Mouse (Mus musculus) embryonic facial prominence, embryonic 15.5 days (tissue): ENCODE results near the gene Lrmda. TPM values are rescaled to one million over a fixed set of nuclear protein-coding genes. Genes with fewer than 3 reads are reported as not detected.

Experiments used
- ATAC-seq: fragments of 200-750 bp; cut with Nextera tagmentation; 2 replicates; pipeline ENCODE4 v1.8.0; 2017; ENCODE audit warnings: low read depth, moderate TSS enrichment; ENCODE audit not compliant: insufficient number of reproducible peaks, low FRiP score, low TSS enrichment
- H3K27ac ChIP-seq: fragments of 300-500 bp; sonication (generic); replicated peaks from 2 replicates; pipeline ENCODE4 v1.5.1; 2015; ENCODE audit warnings: mild to moderate bottlenecking, inconsistent platforms
- H3K27me3 ChIP-seq: fragments of 300-500 bp; sonication (generic); 2 replicates; pipeline ENCODE4 v1.6.1; 2015; ENCODE audit warnings: inconsistent platforms
- H3K36me3 ChIP-seq: fragments of 300-500 bp; sonication (generic); 2 replicates; pipeline ENCODE4 v1.6.1; 2015; ENCODE audit warnings: mild to moderate bottlenecking, inconsistent platforms
- H3K4me1 ChIP-seq: fragments of 300-500 bp; sonication (generic); 2 replicates; pipeline ENCODE4 v1.6.1; 2015; ENCODE audit warnings: inconsistent platforms
- H3K4me2 ChIP-seq: fragments of 300-500 bp; sonication (generic); replicated peaks from 2 replicates; pipeline ENCODE4 v1.6.1; 2015; ENCODE audit warnings: mild to moderate bottlenecking, inconsistent platforms
- H3K4me3 ChIP-seq: fragments of 300-500 bp; sonication (generic); replicated peaks from 2 replicates; pipeline ENCODE4 v1.5.1; 2015; ENCODE audit warnings: mild to moderate bottlenecking, inconsistent platforms
- H3K9ac ChIP-seq: fragments of 300-500 bp; sonication (generic); 2 replicates; pipeline ENCODE4 v1.6.1; 2015; ENCODE audit warnings: inconsistent platforms
- H3K9me3 ChIP-seq: fragments of 300-500 bp; sonication (generic); replicated peaks from 2 replicates; pipeline ENCODE4 v1.6.1; 2016; ENCODE audit warnings: inconsistent platforms
- WGBS: fragments of 180-500 bp; shearing (Covaris S2); methylation state at CpG from one replicate; pipeline ENCODE4 v1.1.7; 2015; 5-methylcytosine and 5-hydroxymethylcytosine counted together
- polyA plus RNA-seq: library from polyadenylated mRNA; unstranded; fragments of >200 nt; fragmentation: Nextera tagmentation; extraction: Ambion mirVana; gene quantifications from 2 replicates; pipeline ENCODE4 v1.2.1, GENCODE M21; 2015

Lrmda gene
- polyA plus RNA-seq, 1 experiment from 2014 or later, result 0.64 TPM

DNA sequence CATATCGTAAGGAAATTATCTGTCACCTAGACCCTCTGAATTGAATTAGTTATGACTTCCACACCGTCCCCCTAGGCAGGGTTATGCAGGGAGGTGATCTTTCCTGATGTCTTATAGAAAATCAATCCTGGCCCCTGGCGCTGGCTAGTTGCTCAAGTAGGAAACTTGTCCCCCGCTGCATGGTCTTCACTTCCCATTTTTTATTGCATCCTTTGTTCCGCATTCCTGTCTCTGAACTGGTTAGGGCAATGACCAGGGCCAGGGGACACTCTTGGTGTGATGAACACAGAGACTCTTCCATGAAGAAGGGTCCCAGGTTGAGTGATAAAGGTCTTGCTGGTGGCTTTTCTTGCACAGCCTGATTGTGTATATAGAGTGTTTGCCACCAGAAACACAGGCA is 53.9 kb downstream of the Lrmda start:
- Histone ChIP-seq H3K4me3 (no peak overlapping the region), H3K27ac (no peak overlapping the region), H3K9ac (no peak overlapping the region), H3K4me2 (no peak overlapping the region), H3K4me1 (0 out of 2 replicates have a peak, but pooled peaks cover 6% of the 10 kb centered on the region), H3K27me3 (no peaks in the 10 kb centered on the region), H3K9me3 (no peaks in the 10 kb centered on the region), H3K36me3 (no peaks in the 10 kb centered on the region)
- 79% methylated on average over 5 of the region's 5 CpGs for WGBS
- ATAC-seq, result no peak

DNA sequence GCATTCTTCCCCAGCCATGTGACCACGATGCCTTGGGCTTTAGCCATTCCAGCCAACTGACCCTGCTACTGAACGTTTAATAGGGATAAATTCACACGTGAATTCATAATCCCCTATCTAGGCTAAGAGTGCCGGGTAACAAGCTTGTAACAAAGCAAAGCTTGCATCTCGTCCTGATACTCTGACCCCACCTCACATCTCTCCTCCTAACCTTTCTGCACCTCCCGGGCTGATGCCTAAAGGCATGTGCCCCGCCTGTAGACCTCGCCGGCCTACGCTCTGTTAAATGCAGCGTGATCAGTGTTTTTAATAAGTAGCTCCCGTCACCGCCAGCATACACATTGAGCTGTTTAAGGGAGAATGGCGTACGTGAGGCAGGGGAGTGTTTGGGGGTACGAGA is 54.7 kb downstream of the Lrmda start:
- ATAC-seq, result no peak
- no peak overlapping the region for H3K27ac ChIP-seq
- no peaks in the 10 kb centered on the region for H3K27me3 ChIP-seq
- H3K36me3 ChIP-seq, result no peaks in the 10 kb centered on the region
- peak overlapping the region; percentile 21 for H3K4me2 ChIP-seq
- H3K4me1 ChIP-seq, result 0 out of 2 replicates have a peak, but pooled peaks cover 6% of the 10 kb centered on the region
- 22% methylated on average over 16 of the region's 16 CpGs for WGBS
- no peak overlapping the region for H3K9ac ChIP-seq
- no peak overlapping the region for H3K4me3 ChIP-seq
- H3K9me3 ChIP-seq, result no peaks in the 10 kb centered on the region

DNA sequence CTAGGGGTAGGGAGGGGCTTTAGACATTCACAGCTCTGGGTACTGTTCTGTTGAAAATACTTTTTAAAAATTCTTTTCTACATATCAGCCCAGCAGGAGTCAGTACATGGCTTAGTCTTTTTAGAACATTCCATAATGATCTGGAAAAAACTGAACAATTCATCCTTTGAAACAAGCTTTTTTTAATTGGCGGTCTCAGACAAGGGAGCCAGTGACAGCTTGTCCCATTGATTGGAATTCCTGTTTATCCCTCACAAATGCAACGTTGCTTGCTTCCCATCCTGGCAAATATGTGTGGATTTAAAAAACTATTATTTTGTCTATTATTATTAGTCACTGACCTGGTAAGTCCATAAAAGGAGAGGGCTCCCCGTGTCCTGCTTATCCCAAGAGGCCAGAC is 64.4 kb downstream of the Lrmda start:
- no peak overlapping the region for H3K27ac ChIP-seq
- H3K36me3 ChIP-seq, result no peaks in the 10 kb centered on the region
- H3K4me2 ChIP-seq, result no peak overlapping the region
- WGBS, result 65% methylated on average over 3 of the region's 3 CpGs
- no peak overlapping the region for H3K9ac ChIP-seq
- H3K9me3 ChIP-seq, result no peaks in the 10 kb centered on the region
- no peaks in the 10 kb centered on the region for H3K4me1 ChIP-seq
- no peak overlapping the region for H3K4me3 ChIP-seq
- no peaks in the 10 kb centered on the region for H3K27me3 ChIP-seq
- ATAC-seq, result no peak

DNA sequence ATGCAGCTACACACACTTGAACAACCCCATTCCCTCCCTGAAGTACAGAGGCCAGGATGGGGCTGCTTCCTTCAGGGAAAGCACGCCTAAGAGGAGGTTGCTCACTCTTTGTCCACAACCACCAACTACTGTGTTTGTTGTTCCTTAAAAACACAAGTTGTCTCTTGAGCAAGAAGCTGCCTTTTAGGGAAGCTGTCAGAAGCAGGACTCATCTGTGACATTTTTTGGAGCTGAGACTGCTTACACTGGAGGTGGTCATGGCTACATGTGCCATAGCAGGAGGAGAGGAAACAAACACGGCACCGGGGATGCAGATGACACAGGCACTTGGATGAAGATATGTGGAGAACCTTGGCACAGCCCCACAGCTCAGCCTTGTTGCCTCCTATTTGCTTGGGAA is 65.9 kb downstream of the Lrmda start:
- no peak for ATAC-seq
- H3K36me3 ChIP-seq, result no peaks in the 10 kb centered on the region
- no peaks in the 10 kb centered on the region for H3K27me3 ChIP-seq
- no peak overlapping the region for H3K27ac ChIP-seq
- no peak overlapping the region for H3K4me2 ChIP-seq
- no peak overlapping the region for H3K9ac ChIP-seq
- H3K4me3 ChIP-seq, result no peak overlapping the region
- no peaks in the 10 kb centered on the region for H3K9me3 ChIP-seq
- WGBS, result 81% methylated on average over 3 of the region's 3 CpGs
- peaks cover 13% of the 10 kb centered on the region; the same call in 1 of the 2 replicates for H3K4me1 ChIP-seq

DNA sequence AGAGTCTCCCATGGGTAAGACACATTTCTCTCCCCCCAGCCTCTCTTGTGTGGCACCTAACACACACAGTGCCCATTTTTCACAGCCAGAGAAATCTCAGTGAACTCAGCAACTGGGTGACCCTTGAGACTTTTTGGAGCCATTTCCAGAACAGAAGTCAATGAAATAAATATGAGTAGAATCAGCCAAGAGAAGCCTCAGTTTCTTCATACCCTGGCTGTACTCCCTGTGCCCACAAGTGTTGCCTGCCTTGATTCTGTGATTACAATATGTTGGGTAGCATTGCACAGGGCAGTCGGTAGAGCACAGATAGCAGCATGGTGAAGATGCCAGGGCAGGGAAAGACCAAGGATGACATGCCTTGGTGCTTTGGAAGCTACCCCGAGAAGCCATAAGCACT is 69.1 kb downstream of the Lrmda start:
- ATAC-seq, result no peak
- Histone ChIP-seq H3K27ac (no peak overlapping the region), H3K9me3 (no peaks in the 10 kb centered on the region), H3K9ac (no peak overlapping the region), H3K4me3 (no peak overlapping the region), H3K36me3 (no peaks in the 10 kb centered on the region), H3K27me3 (no peaks in the 10 kb centered on the region), H3K4me1 (peaks cover 23% of the 10 kb centered on the region), H3K4me2 (no peak overlapping the region)
- 87% methylated on average over 2 of the region's 2 CpGs for WGBS

DNA sequence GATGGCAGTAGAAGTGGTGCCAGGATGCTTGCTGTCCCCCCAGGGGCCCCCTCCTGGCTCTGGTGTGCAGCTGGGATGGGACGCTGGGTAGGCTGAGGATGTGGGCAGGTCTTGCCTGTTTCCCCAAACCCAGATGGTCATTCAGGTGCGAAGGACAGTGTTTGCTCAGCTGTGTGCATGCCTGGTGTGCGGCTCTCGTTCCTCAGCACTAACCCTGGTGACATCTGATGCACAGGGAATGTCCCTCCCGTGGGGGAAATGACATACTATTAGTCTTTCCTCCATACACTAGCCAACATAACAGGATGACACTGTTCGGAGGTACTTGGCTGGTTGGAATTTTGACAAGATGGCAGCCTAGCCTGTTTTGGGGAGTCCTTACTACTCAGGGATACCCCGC is 69.8 kb downstream of the Lrmda start:
- no peak for ATAC-seq
- Histone ChIP-seq H3K4me1 (peaks cover 23% of the 10 kb centered on the region), H3K9me3 (no peaks in the 10 kb centered on the region), H3K27me3 (no peaks in the 10 kb centered on the region), H3K27ac (no peak overlapping the region), H3K4me2 (no peak overlapping the region), H3K9ac (no peak overlapping the region), H3K4me3 (no peak overlapping the region), H3K36me3 (no peaks in the 10 kb centered on the region)
- 79% methylated on average over 7 of the region's 7 CpGs for WGBS

DNA sequence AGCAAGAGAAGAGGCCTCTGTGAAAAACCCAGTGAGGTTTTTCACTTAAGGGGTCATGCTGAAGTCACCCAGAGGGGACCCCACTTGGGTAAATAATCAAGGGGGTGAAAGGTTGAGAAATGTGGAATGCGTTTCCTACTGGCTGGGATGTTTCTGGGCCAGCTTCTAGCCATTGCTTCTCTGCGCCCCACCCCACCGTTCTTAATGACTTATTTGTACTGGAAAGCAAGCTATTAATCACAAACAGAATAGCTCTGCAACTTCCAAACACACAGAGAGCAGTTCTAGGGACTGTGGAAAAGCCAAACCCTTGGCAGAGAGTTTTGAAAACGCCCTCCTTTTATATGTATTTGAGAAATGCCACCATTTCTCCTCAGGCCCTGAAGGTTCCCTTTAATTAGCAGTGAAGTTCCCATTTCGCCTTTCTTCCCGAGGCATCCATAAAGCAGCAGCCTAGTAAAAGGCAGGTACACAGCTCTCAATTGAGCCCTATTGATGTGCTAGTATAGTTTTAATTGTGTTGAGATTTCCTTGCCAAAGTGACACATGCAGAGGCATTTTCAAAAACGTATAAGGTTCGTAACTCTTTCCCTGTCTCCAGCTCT is 70.5 kb downstream of the Lrmda start:
- no peak overlapping the region for H3K4me3 ChIP-seq
- no peaks in the 10 kb centered on the region for H3K36me3 ChIP-seq
- H3K27ac ChIP-seq, result no peak overlapping the region
- no peaks in the 10 kb centered on the region for H3K27me3 ChIP-seq
- ATAC-seq, result no peak
- no peaks in the 10 kb centered on the region for H3K9me3 ChIP-seq
- 51% methylated on average over 8 of the region's 8 CpGs for WGBS
- H3K9ac ChIP-seq, result no peak overlapping the region
- H3K4me2 ChIP-seq, result no peak overlapping the region
- H3K4me1 ChIP-seq, result peaks cover 23% of the 10 kb centered on the region

DNA sequence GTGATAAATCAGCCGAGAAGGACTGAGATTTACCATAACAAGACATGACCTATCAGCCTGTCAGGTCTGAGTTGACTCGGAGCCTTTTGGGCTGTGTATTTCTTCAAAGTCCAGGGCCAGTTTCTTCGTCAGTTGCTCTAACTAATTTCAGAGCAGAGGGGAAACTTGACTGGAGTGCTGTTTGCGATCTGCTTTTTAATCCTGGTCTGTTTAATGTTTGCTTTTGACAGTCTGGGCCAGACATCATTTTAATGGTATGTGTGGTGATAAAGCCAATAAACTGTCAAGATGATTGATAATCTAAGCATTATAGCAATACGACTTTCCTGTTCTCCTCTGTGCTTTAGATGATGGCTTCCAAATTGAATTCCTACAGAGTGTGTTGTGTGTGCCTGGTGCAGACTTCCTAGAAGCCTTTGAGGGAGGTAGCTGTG is 71.3 kb downstream of the Lrmda start:
- Histone ChIP-seq H3K27ac (no peak overlapping the region), H3K27me3 (no peaks in the 10 kb centered on the region), H3K4me3 (no peak overlapping the region), H3K9ac (no peak overlapping the region), H3K4me2 (no peak overlapping the region), H3K4me1 (peaks cover 23% of the 10 kb centered on the region), H3K36me3 (no peaks in the 10 kb centered on the region), H3K9me3 (no peaks in the 10 kb centered on the region)
- ATAC-seq, result no peak
- WGBS, result 37% methylated on average over 5 of the region's 5 CpGs

DNA sequence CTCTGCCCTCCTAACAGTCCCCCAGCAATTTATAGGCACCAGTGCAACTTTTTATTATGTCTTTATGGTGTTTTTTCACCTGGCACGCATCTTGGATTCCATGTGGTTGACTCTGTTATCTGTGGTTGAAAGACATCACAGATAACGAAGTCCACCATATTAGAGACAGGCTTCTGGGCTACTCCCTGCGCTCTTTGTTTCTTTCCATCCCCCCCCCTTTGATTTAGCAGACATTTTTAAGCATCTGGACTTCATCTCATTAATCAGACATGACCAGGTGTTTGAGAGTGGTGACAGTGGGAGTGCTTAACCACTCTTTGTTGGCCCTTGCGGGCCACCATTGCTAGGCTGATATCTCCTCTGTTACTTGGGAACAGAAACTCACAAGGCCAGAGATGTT is 71.8 kb downstream of the Lrmda start:
- Histone ChIP-seq H3K9me3 (no peaks in the 10 kb centered on the region), H3K9ac (no peak overlapping the region), H3K27ac (no peak overlapping the region), H3K36me3 (no peaks in the 10 kb centered on the region), H3K4me3 (no peak overlapping the region), H3K27me3 (no peaks in the 10 kb centered on the region), H3K4me2 (no peak overlapping the region), H3K4me1 (peaks cover 23% of the 10 kb centered on the region)
- WGBS, result 73% methylated on average over 4 of the region's 4 CpGs
- no peak for ATAC-seq

DNA sequence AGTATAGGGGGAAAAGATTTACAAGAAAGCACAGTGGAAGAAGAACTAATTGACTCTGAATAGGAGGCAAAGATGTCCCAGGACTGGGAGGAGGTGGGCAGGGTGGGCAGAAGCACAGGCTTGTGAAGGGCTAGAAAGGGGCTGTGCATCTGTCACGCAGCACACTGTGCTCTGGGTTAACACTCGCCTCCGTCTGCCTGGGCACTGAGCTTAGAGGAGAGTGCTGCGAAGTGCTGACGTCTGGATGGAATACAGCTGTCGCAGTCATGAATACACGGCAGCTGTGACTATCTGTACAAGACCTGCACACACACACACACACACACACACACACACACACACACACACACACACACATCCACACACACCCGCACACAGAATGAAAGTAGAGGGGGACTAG is 73.6 kb downstream of the Lrmda start:
- no peak overlapping the region for H3K4me2 ChIP-seq
- ATAC-seq, result no peak
- no peaks in the 10 kb centered on the region for H3K9me3 ChIP-seq
- peaks cover 23% of the 10 kb centered on the region for H3K4me1 ChIP-seq
- no peaks in the 10 kb centered on the region for H3K36me3 ChIP-seq
- H3K27me3 ChIP-seq, result no peaks in the 10 kb centered on the region
- H3K9ac ChIP-seq, result no peak overlapping the region
- H3K27ac ChIP-seq, result no peak overlapping the region
- no peak overlapping the region for H3K4me3 ChIP-seq
- WGBS, result 31% methylated on average over 8 of the region's 8 CpGs

DNA sequence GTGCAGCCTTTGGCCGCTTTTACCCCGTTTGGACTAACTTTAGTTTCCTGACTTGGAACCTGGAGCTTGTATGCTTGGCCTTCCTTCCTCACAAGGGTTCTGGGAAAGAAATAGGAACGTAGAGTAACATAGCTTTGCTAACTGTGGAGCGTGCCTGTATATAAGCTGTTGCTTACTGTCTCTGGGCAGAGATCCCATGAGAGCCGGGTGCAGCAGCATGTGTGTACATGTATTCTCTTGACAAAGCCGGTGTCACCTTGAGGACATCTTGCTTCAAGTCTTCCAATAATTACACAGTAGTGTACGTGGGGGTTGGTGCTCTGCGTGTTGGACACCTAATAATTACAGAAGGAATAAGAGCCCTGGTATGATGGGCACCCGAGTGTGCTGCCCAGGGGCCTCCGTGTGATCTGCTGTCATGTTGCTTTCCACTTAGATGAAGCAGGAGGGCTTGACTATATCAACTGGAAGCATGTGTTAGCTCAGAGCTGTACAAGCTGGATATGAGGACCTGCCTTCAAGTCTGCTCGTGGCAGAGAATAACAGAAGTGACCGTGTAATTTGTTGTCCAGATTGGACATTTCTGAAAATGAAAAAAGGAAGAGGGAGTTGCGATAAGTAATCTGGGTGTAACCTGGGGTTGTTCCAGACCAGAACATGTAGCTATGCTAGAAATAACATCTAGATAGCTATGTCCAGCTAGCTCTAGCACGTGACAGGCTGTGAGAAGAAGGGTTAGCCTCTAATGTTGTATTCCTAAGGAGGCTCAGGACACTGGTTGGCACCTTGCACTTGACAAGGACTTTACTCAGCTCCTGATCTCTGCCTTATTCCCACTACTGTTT is 82.7 kb downstream of the Lrmda start:
- H3K27ac ChIP-seq, result no peak overlapping the region
- H3K4me1 ChIP-seq, result no peaks in the 10 kb centered on the region
- no peaks in the 10 kb centered on the region; the same call in 1 of the 2 replicates for H3K9me3 ChIP-seq
- H3K9ac ChIP-seq, result no peak overlapping the region
- WGBS, result 72% methylated on average over 14 of the region's 14 CpGs
- no peak overlapping the region for H3K4me3 ChIP-seq
- no peaks in the 10 kb centered on the region for H3K27me3 ChIP-seq
- H3K4me2 ChIP-seq, result no peak overlapping the region
- no peak for ATAC-seq
- H3K36me3 ChIP-seq, result no peaks in the 10 kb centered on the region

DNA sequence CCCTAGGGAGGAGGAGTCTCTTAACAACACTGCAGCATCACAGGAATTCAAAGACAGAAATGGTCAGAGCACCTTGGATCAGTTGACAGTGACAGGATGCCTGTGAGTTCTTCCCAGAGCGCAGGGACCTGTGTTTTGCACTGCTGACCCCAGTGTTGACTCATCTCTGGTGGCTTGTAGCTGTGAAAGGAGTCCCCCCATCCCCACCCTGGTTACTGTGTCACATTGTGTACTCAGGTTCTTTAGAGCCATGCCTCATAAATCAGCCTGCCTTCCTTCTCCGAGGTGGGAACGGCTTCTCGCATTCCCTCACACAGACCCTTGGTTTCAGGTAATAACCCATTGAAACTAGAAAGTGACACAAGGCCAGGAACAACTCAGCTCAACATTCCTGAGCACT is 86.3 kb downstream of the Lrmda start:
- Histone ChIP-seq H3K9me3 (no peaks in the 10 kb centered on the region), H3K27ac (no peak overlapping the region), H3K4me1 (no peaks in the 10 kb centered on the region), H3K4me2 (no peak overlapping the region), H3K36me3 (no peaks in the 10 kb centered on the region), H3K9ac (no peak overlapping the region), H3K4me3 (no peak overlapping the region), H3K27me3 (no peaks in the 10 kb centered on the region)
- ATAC-seq, result no peak
- WGBS, result 82% methylated on average over 4 of the region's 4 CpGs
